Mouse (Mus musculus) liver, embryonic 15.5 days (tissue): ENCODE results near the gene D930048N14Rik. TPM values are rescaled to one million over a fixed set of nuclear protein-coding genes. Genes with fewer than 3 reads are reported as not detected.
"Not testable (repeated sequence)": the region's sequence is repeated elsewhere in the genome, so short reads cannot be mapped to it uniquely, and the experiment has no call there.

Experiments
- ATAC-seq: fragments of 200-750 bp; cut with Nextera tagmentation; 2 replicates; pipeline ENCODE4 v1.8.0; 2017; ENCODE audit warnings: moderate number of reproducible peaks, mild to moderate bottlenecking, moderate library complexity; ENCODE audit not compliant: insufficient read depth
- H3K27ac ChIP-seq: fragments of 300-500 bp; sonication (generic); replicated peaks from 2 replicates; pipeline ENCODE4 v1.5.1; 2015; ENCODE audit warnings: mild to moderate bottlenecking, inconsistent platforms
- H3K27me3 ChIP-seq: fragments of 300-500 bp; sonication (generic); 2 replicates; pipeline ENCODE4 v1.6.1; 2015; ENCODE audit warnings: mild to moderate bottlenecking, inconsistent platforms
- H3K36me3 ChIP-seq: fragments of 300-500 bp; sonication (generic); replicated peaks from 2 replicates; pipeline ENCODE4 v1.6.1; 2015; ENCODE audit warnings: moderate library complexity, mild to moderate bottlenecking, inconsistent platforms
- H3K4me1 ChIP-seq: fragments of 300-500 bp; sonication (generic); replicated peaks from 2 replicates; pipeline ENCODE4 v1.6.1; 2015; ENCODE audit warnings: inconsistent platforms
- H3K4me2 ChIP-seq: fragments of 300-500 bp; sonication (generic); 2 replicates; pipeline ENCODE4 v1.6.1; 2015; ENCODE audit warnings: moderate library complexity, mild to moderate bottlenecking, inconsistent platforms
- H3K4me3 ChIP-seq: fragments of 300-500 bp; sonication (generic); replicated peaks from 2 replicates; pipeline ENCODE4 v1.5.1; 2015; ENCODE audit warnings: mild to moderate bottlenecking, inconsistent platforms
- H3K9ac ChIP-seq: fragments of 300-500 bp; sonication (generic); 2 replicates; pipeline ENCODE4 v1.6.1; 2015; ENCODE audit warnings: moderate library complexity, mild to moderate bottlenecking, inconsistent platforms
- H3K9me3 ChIP-seq: fragments of 300-500 bp; sonication (generic); replicated peaks from 2 replicates; pipeline ENCODE4 v1.6.1; 2016; ENCODE audit warnings: inconsistent platforms
- WGBS: fragments of 180-500 bp; shearing (Covaris S2); methylation state at CpG from one replicate; pipeline ENCODE4 v1.1.7; 2015; ENCODE audit warnings: mixed read lengths; ENCODE audit not compliant: insufficient replicate concordance; 5-methylcytosine and 5-hydroxymethylcytosine counted together
- polyA plus RNA-seq: library from polyadenylated mRNA; unstranded; fragments of >200 nt; fragmentation: Nextera tagmentation; extraction: Ambion mirVana; gene quantifications from 2 replicates; pipeline ENCODE4 v1.2.1, GENCODE M21; 2015

The D930048N14Rik gene
- polyA plus RNA-seq, 1 experiment from 2014 or later = 0.36 TPM

DNA sequence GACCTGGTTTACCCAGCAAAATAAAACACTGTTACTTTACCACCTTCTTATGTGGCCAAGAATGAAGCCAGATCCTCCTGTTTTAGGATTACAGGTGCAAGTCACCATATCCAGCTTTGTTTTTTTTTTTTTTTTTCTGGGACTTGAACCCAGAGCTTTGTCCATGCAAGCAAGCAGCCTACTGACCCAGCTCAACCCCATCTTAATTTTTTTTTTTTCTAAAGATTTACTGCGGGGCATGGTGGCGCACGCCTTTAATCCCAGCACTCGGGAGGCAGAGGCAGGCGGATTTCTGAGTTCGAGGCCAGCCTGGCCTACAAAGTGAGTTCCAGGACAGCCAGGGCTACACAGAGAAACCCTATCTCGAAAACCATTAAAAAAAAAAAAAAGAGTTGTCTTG, 34.6 kb upstream of the D930048N14Rik start:
- Histone ChIP-seq H3K27ac (peak overlapping the region; percentile 88), H3K4me2 (peak overlapping the region; percentile 81), H3K4me1 (peaks cover 52% of the 10 kb centered on the region), H3K9ac (peak overlapping the region; percentile 72), H3K4me3 (peak overlapping the region; percentile 56)
- 79% methylated on average over 7 of the region's 7 CpGs for WGBS
- not testable (repeated sequence) for H3K36me3 ChIP-seq, H3K27me3 ChIP-seq, H3K9me3 ChIP-seq, ATAC-seq

DNA sequence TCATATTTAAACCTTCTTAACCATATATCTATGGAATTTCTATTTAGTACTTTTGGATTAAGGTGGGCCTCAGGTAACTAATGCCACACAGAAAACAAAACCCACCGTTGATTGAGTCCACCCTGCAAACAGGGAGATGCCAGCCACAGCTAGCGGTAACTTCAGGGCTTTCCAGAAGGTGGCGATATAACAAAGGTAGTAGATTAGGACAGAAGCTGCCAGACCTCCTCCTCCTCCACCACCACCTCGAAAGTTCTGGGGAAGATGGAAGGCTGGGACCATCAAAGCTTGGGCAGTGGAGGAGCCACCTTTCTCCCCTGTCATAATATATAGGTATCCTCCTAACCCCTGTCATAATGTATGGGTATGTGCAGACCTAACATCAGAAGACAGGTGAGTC, 33.1 kb upstream of the D930048N14Rik start:
- H3K4me1 ChIP-seq = peaks cover 61% of the 10 kb centered on the region

DNA sequence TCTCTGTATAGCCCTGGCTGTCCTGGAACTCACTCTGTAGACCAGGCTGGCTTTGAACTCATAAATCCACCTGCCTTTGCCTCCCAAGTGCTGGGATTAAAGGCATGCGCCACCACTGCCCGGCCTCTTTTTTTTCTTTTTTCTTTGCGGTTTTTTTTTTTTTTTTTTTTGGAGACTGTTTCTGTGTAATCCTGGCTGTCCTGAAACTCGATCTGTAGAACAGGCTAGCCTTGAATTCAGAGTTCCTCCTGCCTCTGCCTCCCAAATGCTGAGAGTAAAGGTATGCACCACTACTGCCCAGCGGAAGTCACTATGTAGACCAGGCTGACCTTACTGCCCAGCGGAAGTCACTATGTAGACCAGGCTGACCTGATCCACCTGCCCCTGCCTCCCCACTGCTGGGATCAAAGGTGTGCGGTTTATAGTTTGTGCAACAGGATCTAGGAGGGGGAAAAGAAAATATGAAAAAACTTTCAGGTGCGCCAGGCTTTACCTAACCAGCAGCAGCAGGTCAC, 31.8 kb upstream of the D930048N14Rik start:
- peak overlapping the region; percentile 79 for H3K4me3 ChIP-seq
- H3K27me3 ChIP-seq = no peaks in the 10 kb centered on the region
- peaks cover 65% of the 10 kb centered on the region for H3K4me1 ChIP-seq
- no peaks in the 10 kb centered on the region for H3K9me3 ChIP-seq
- peak overlapping the region; percentile 53; the same call in 1 of the 2 replicates for H3K27ac ChIP-seq
- H3K4me2 ChIP-seq = peak overlapping the region; percentile 92
- ATAC-seq = peak; percentile 5
- WGBS = 28% methylated on average over 8 of the region's 8 CpGs
- peak overlapping the region; percentile 67 for H3K9ac ChIP-seq
- peaks cover 27% of the 10 kb centered on the region for H3K36me3 ChIP-seq

More for the DNA sequence above, 33.1 kb upstream of the D930048N14Rik start:
- H3K27ac ChIP-seq = no peak overlapping the region
- no peak overlapping the region for H3K9ac ChIP-seq
- ATAC-seq = no peak
- H3K27me3 ChIP-seq = no peaks in the 10 kb centered on the region
- no peaks in the 10 kb centered on the region for H3K9me3 ChIP-seq
- H3K4me2 ChIP-seq = no peak overlapping the region
- no peak overlapping the region for H3K4me3 ChIP-seq
- whole genome bisulfite sequencing = under 1% methylated on average over 4 of the region's 4 CpGs
- H3K36me3 ChIP-seq = peaks cover 14% of the 10 kb centered on the region

DNA sequence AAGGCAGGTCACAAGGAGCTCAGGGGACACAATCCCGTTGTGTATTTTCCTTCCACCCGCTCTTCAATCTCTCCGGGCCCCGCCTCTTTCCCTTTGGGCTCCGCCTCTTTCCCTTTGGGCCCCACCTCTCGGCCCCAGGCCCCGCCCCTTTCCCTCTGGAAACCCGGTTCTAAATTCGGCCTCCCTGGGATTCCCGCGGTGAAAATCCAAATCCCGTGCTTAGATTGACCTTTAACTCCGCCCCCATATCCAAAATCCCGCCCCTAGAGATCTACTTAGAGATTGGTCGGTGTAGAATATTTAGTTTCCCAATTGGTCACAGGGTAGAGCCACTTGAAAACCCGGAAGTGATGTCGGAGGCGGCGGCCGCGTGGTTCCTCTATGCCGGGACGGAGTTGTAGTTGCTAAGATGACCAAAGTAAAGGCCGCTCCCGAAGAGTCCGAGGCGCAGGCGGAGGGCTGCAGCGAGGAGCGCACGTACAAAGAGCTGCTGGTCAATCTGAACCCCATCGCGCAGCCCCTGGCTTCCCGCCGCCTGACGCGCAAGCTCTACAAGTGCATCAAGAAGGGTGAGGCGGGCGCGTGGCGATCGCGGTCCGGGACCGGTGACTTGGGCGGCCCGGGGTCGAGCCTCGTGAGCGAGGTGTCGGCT, 31.2 kb upstream of the D930048N14Rik start, which contains the start of gene Nhp2:
Nhp2 (plus strand) TSS at position 327 of the 652 bp plus-strand sequence.
- under 1% methylated on average over 51 of the region's 51 CpGs for WGBS
- Histone ChIP-seq H3K36me3 (peaks cover 33% of the 10 kb centered on the region), H3K4me3 (peak within 1 kb of the TSS; percentile 79), H3K9ac (peak within 1 kb of the TSS; percentile 67), H3K27me3 (no peaks in the 10 kb centered on the region), H3K4me2 (peak within 1 kb of the TSS; percentile 92), H3K9me3 (no peaks in the 10 kb centered on the region), H3K4me1 (peaks cover 65% of the 10 kb centered on the region), H3K27ac (peak within 1 kb of the TSS; percentile 65; the same call in 1 of the 2 replicates)
- ATAC-seq = peak; percentile 79

DNA sequence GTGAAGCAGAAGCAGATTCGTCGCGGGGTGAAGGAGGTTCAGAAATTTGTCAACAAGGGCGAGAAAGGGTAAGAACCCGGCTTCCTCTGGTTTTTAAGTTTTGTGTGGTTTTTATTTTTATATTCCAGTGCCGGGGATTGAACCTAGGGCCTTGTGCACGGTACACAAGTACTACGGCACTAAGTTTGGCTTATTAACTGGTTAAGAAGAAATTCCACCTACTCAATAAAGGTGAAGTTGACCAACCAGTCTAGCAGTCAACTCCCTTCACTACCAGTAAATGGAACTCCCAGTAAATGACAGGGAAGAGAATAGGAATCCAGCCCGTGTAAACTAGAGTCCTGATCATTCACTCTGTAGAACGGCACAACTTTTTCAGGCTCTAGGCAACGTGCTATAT, 30.7 kb upstream of the D930048N14Rik start:
- Histone ChIP-seq H3K27ac (peak overlapping the region; percentile 65; the same call in 1 of the 2 replicates), H3K9ac (peak overlapping the region; percentile 67), H3K27me3 (no peaks in the 10 kb centered on the region), H3K4me3 (peak overlapping the region; percentile 79), H3K36me3 (peaks cover 38% of the 10 kb centered on the region), H3K4me1 (peaks cover 64% of the 10 kb centered on the region), H3K4me2 (peak overlapping the region; percentile 92), H3K9me3 (no peaks in the 10 kb centered on the region)
- WGBS = 1% methylated on average over 11 of the region's 11 CpGs
- ATAC-seq = no peak

DNA sequence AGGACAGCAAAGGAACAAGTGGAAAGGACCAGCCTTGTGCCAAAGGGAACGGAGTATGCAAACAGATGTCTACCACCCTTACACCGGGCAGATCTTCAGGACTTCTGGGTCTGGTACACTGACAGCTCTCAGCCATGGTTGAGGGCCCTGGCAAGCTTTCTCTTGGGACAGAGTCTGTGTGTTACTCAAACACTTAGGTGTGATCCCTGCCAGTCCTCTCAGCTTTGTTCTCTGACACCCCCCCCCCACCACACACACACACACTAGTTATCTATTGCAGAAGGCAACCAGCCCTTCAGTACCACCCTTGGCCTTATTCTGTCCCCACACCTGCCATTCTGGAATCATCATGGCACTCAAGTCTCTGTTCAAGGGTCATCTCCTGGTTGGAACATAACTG, 29.0 kb upstream of the D930048N14Rik start:
- H3K4me1 ChIP-seq = peaks cover 60% of the 10 kb centered on the region
- H3K36me3 ChIP-seq = peaks cover 53% of the 10 kb centered on the region
- no peaks in the 10 kb centered on the region for H3K27me3 ChIP-seq
- no peak overlapping the region for H3K9ac ChIP-seq
- H3K4me3 ChIP-seq = no peak overlapping the region
- H3K4me2 ChIP-seq = no peak overlapping the region
- no peaks in the 10 kb centered on the region for H3K9me3 ChIP-seq
- ATAC-seq = no peak
- H3K27ac ChIP-seq = no peak overlapping the region
- WGBS = 84% methylated on average over 2 of the region's 2 CpGs

DNA sequence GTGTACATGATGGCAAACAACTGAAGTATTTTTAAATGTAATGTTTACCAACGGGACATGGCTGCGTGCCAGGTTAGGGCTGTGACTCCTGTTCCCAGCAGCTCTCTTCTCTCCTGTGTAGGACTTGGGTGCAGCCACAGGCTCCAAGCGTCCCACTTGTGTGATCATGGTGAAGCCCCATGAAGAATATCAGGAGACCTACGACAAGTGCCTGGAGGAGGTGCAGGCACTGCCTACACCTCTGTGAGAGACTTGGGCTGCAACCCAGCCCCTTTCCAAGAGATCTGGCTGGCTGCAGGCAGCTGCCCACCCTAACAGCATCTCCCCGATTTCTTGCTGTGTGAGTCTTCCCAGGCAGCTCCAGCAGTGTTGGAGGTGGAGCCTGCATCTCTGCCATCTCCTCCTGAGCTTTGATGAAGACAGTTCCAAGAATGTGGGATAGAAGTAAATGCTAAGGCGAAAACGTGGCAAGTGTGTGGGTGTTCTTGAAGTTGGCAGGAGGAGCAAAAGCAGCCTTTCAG, 27.7 kb upstream of the D930048N14Rik start:
- peaks cover 66% of the 10 kb centered on the region for H3K36me3 ChIP-seq
- no peak for ATAC-seq

DNA sequence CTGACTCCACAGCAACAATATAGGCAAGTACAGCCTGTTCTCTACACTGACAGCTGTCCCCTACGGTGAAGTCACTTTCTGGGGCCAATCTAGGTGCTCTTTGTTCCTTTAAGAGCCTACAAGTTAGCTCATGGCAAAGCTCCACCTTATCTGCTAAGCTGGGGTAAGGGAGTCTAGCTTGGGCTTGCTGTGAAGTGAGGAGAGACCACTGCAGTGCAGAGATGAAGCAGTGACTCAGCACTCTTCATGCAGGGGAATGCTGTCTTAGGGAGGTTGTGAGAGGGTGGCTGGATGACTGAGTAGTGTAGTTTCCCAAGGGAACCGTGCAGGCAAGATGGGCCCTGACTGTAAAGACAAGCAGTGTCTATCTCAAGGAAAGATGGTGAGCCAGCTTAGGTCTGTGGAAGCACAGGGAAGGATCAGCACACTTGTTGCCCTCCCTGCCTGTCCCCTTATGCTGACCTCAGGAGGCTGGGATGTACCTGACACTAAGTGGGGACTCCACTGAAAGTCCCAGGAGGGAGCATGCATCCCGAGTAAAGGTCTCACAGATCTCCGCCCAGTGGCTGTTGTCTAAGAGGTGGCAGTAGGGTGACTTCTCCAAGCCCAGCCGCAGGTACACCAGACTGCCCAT, 25.4 kb upstream of the D930048N14Rik start:
- WGBS = 56% methylated on average over 5 of the region's 5 CpGs
- peaks cover 72% of the 10 kb centered on the region for H3K36me3 ChIP-seq
- no peak overlapping the region for H3K4me3 ChIP-seq
- ATAC-seq = peak; percentile 52; the same call in 1 of the 2 replicates
- H3K4me1 ChIP-seq = peaks cover 42% of the 10 kb centered on the region
- no peak overlapping the region for H3K4me2 ChIP-seq
- H3K9ac ChIP-seq = no peak overlapping the region
- 0 out of 2 replicates have a peak overlapping the region, but pooled peaks have one; percentile 14 for H3K27ac ChIP-seq
- H3K9me3 ChIP-seq = no peaks in the 10 kb centered on the region
- no peaks in the 10 kb centered on the region for H3K27me3 ChIP-seq

More for the DNA sequence above, 27.7 kb upstream of the D930048N14Rik start:
- Histone ChIP-seq H3K4me3 (no peak overlapping the region), H3K9ac (no peak overlapping the region), H3K27ac (no peak overlapping the region), H3K4me1 (peaks cover 54% of the 10 kb centered on the region), H3K9me3 (no peaks in the 10 kb centered on the region), H3K27me3 (no peaks in the 10 kb centered on the region), H3K4me2 (no peak overlapping the region)
- WGBS = 74% methylated on average over 7 of the region's 7 CpGs

DNA sequence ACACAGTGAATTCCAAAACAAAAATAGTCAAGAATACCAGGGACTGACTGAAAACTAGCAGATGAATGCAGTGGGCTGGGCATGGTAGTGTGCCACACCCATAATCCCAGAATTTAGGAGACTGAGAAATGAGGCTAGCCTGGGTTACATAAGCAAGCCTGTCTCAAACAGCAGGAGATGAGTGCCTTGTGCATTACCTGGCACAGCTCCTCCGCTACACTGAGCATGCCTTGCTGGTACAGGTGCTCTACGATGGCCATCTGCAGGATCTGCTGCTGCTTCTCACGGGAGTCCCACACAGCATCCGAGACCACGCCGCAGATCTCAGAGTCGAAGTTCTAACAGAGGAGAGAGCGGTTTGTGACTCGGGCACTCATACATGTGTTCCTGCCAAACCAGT, 23.3 kb upstream of the D930048N14Rik start:
- Histone ChIP-seq H3K27ac (no peak overlapping the region), H3K4me1 (peaks cover 31% of the 10 kb centered on the region), H3K9ac (no peak overlapping the region), H3K36me3 (peaks cover 62% of the 10 kb centered on the region), H3K27me3 (no peaks in the 10 kb centered on the region), H3K9me3 (no peaks in the 10 kb centered on the region), H3K4me3 (no peak overlapping the region), H3K4me2 (no peak overlapping the region)
- no peak for ATAC-seq
- WGBS = 87% methylated on average over 9 of the region's 9 CpGs

DNA sequence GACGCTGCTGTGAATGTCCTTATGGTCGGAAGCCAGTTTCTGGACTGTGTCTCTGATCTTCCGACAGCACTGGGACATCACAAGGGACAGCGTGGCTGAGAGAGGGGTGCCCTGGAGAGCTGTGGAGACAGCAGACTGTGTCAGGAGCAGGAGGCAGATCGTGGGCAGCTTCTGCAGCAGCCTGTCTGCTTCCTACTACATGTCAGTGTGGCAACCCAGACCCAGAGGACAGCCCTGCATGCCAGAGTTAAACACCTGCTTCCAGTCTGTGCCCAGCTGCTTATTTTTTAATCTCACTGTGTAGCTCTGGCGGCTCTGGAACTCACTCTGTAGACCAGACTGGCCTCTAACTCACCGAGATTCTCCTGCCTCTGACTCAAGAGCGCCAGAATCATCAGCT, 22.8 kb upstream of the D930048N14Rik start:
- Histone ChIP-seq H3K27ac (no peak overlapping the region), H3K4me1 (peaks cover 31% of the 10 kb centered on the region), H3K36me3 (peaks cover 60% of the 10 kb centered on the region), H3K4me2 (no peak overlapping the region), H3K4me3 (no peak overlapping the region), H3K27me3 (no peaks in the 10 kb centered on the region), H3K9ac (no peak overlapping the region), H3K9me3 (no peaks in the 10 kb centered on the region)
- 77% methylated on average over 8 of the region's 8 CpGs for WGBS
- no peak for ATAC-seq

DNA sequence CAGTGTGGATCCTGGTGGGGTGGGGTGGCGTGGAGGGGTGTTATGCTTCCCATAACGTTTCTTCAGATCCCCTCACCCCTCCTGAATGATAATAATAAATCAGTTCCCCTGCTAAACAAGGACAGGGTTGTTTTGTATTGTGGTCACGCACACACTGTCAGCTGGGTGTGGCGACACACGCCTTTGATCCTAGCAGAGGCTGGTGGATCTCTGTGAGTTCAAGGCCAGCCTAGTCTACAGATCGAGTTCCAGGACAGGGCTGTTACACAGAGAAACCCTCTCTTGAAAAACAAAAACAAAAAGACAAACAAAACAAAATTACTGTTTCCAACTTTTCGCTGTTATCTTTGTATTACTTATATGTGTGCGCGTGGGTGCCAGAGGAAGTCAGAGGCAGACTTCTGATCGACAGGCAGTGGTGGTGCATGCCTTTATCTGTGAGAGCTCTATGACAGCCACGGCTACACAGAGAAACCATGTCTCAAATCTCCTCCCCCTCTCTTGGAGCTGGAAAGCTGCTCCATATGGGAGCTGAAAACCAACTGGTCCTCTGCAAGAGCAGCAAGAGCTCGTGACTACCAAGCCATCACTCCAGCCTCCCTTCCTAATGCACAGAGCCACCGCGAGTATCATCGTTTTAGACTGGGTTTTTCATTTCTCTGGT, 21.0 kb upstream of the D930048N14Rik start:
- H3K36me3 ChIP-seq = peaks cover 41% of the 10 kb centered on the region
- H3K4me2 ChIP-seq = no peak overlapping the region
- H3K27ac ChIP-seq = no peak overlapping the region
- no peaks in the 10 kb centered on the region for H3K9me3 ChIP-seq
- H3K4me3 ChIP-seq = no peak overlapping the region
- no peaks in the 10 kb centered on the region for H3K27me3 ChIP-seq
- no peak for ATAC-seq
- WGBS = 48% methylated on average over 15 of the region's 15 CpGs
- H3K9ac ChIP-seq = no peak overlapping the region
- peaks cover 42% of the 10 kb centered on the region for H3K4me1 ChIP-seq
